Mouse (Mus musculus): ENCODE results near the gene Hoxb2. TPM values are rescaled to one million over a fixed set of nuclear protein-coding genes. Genes with fewer than 3 reads are reported as not detected.

Gene Hoxb2
- polyA plus RNA-seq, 1 experiment from 2014 or later: 42.9 TPM

- peak; percentile 47 for ATAC-seq (ENCODE audit: low FRiP score)
- peak overlapping the region; percentile 48 for H3K4me3 ChIP-seq (replicated peaks; ENCODE audit: low read length)
Observed at GRCm38 (mm10) chr11:96340698-96341365, 9.5 kb upstream of the Hoxb2 start.

DNA sequence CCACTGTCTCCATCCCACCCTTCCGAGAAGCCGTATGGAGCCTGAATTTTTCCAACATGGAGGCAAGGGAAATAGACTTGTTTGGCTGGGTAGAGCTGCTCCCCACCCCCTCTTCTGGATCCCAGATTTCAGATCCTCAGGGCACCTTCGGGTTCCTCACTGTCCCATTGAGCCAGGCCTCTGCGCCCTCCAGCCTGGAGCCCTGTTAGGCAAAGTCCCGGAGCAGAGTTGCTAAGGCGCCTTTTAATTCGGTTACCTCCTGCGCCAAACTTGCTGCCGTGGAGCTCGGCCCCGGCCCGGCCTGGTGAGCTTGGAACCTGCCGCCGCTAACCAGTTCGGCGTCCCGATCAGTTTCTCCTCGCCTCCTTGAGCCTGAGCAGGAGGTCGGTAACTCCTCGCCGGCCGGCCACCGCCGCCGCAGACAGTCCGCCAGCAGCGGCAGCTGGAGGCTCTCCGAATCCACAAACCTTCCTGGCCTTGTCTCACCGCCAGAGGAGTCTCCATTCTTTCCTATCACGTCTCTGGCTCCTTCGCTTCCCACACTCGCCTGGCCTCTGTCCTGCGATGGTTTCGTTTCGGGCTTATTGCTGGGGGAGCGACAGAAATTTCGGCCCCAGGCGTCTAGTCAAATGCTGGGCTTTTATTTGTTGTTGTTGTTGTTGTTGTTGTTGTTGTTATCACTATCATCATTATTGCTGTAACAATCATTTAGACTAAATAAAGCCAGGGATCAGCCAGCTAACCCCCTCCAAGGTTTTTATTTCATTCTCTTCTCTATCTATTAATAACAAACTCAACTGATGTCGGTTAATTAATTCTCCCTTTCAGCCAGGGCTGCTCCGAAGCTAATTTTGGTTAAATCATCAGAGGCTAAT lies 8.4 kb upstream of the Hoxb2 start:
- no peak for ATAC-seq (ENCODE audit: low FRiP score)
- DNase-seq (ENCODE audit: low spot score): no peak
- Histone ChIP-seq H3K9me3 (ENCODE audit: control insufficient read depth, low read length) (no peaks in the 10 kb centered on the region), H3K4me1 (replicated peaks; ENCODE audit: control insufficient read depth, insufficient read depth, low read length) (peaks cover 31% of the 10 kb centered on the region), H3K4me3 (replicated peaks; ENCODE audit: low read length) (peak overlapping the region; percentile 48), H3K9ac (peak overlapping the region; percentile 97), H3K36me3 (replicated peaks; ENCODE audit: control insufficient read depth, insufficient read depth) (0 out of 2 replicates have a peak, but pooled peaks cover 5% of the 10 kb centered on the region), H3K4me2 (replicated peaks) (peak overlapping the region; percentile 77), H3K27me3 (ENCODE audit: control insufficient read depth, insufficient read depth, low read length) (peaks cover 71% of the 10 kb centered on the region), H3K27ac (peak overlapping the region; percentile 99)
- WGBS: under 1% methylated on average over 40 of the region's 40 CpGs

More at GRCm38 (mm10) chr11:96340698-96341365, 9.5 kb upstream of the Hoxb2 start:
- Histone ChIP-seq H3K27me3 (ENCODE audit: control insufficient read depth, insufficient read depth, low read length) (peaks cover 70% of the 10 kb centered on the region), H3K9me3 (ENCODE audit: control insufficient read depth, low read length) (no peaks in the 10 kb centered on the region), H3K36me3 (replicated peaks; ENCODE audit: control insufficient read depth, insufficient read depth) (0 out of 2 replicates have a peak, but pooled peaks cover 5% of the 10 kb centered on the region), H3K27ac (peak overlapping the region; percentile 99), H3K4me2 (replicated peaks) (peak overlapping the region; percentile 77), H3K4me1 (replicated peaks; ENCODE audit: control insufficient read depth, insufficient read depth, low read length) (peaks cover 28% of the 10 kb centered on the region), H3K9ac (peak overlapping the region; percentile 97)
- DNase-seq (ENCODE audit: low spot score): no peak
- under 1% methylated on average over 33 of the region's 36 CpGs for WGBS

DNA sequence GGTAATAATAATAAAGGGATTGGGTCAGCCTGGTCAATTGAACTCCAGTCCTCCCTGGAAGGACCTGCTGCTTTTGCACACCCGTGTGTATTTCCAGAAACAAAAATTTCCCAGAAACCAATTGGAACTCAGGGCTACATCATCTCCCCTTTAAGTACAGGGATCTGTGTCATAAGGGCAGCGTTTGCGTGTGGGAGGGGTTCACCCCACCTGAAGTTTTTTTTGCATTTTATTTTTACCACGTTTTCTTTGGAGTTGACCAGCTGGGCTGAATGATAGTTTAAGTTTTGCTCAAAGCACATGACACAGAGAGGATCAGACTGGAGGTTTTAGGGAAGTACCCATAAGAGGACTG lies 7.8 kb upstream of the Hoxb2 start:
- H3K9ac ChIP-seq: peak overlapping the region; percentile 97
- no peak for DNase-seq (ENCODE audit: low spot score)
- WGBS: 4% methylated on average over 4 of the region's 4 CpGs
- H3K4me1 ChIP-seq (replicated peaks; ENCODE audit: control insufficient read depth, insufficient read depth, low read length): peaks cover 26% of the 10 kb centered on the region
- H3K9me3 ChIP-seq (ENCODE audit: control insufficient read depth, low read length): no peaks in the 10 kb centered on the region
- peak overlapping the region; percentile 77 for H3K4me2 ChIP-seq (replicated peaks)
- H3K27ac ChIP-seq: peak overlapping the region; percentile 99
- no peak for ATAC-seq (ENCODE audit: low FRiP score)
- peaks cover 68% of the 10 kb centered on the region for H3K27me3 ChIP-seq (ENCODE audit: control insufficient read depth, insufficient read depth, low read length)
- peak overlapping the region; percentile 48 for H3K4me3 ChIP-seq (replicated peaks; ENCODE audit: low read length)
- 0 out of 2 replicates have a peak, but pooled peaks cover 5% of the 10 kb centered on the region for H3K36me3 ChIP-seq (replicated peaks; ENCODE audit: control insufficient read depth, insufficient read depth)

- Histone ChIP-seq H3K27ac (peak overlapping the region; percentile 99), H3K9me3 (ENCODE audit: control insufficient read depth, low read length) (no peaks in the 10 kb centered on the region), H3K36me3 (replicated peaks; ENCODE audit: control insufficient read depth, insufficient read depth) (0 out of 2 replicates have a peak, but pooled peaks cover 5% of the 10 kb centered on the region), H3K27me3 (ENCODE audit: control insufficient read depth, insufficient read depth, low read length) (peaks cover 67% of the 10 kb centered on the region), H3K4me3 (replicated peaks; ENCODE audit: low read length) (peak overlapping the region; percentile 48), H3K4me2 (replicated peaks) (peak overlapping the region; percentile 77), H3K4me1 (replicated peaks; ENCODE audit: control insufficient read depth, insufficient read depth, low read length) (peaks cover 28% of the 10 kb centered on the region), H3K9ac (peak overlapping the region; percentile 97)
- ATAC-seq (ENCODE audit: low FRiP score) (no peak), DNase-seq (ENCODE audit: low spot score) (peak; percentile 40)
- 10% methylated on average over 2 of the region's 2 CpGs for WGBS
Observed at GRCm38 (mm10) chr11:96343206-96343745, 7.0 kb upstream of the Hoxb2 start.

DNA sequence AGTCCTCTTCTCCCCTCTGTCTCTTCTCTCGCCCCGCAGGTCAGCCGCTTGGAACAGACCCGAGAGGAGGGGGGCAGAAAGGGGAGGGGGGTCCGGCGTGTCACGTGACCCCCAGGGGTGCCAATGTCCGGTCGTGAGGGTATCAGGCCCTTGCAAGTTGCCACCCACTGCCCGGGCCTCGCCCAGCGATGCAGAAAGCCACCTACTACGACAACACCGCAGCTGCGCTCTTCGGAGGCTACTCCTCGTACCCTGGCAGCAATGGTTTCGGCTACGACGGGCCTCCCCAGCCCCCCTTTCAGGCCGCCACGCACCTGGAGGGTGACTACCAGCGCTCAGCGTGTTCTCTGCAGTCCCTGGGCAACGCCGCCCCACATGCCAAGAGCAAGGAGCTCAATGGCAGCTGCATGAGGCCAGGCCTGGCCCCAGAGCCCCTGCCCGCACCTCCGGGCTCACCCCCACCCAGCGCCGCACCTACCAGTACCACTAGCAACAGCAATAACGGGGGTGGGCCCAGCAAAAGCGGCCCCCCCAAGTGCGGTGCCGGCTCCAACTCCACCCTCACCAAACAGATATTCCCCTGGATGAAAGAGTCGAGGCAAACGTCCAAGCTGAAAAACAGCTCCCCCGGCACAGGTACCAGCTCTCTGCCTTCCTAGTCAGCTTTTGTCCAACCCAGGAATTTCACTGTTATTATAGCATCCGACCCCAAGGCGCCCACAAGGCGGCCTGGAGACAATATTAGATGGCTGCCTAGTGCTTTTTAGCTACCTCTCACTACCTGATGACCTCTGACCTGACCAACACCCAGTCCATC lies 6.1 kb upstream of the Hoxb2 start:
- Histone ChIP-seq H3K36me3 (replicated peaks; ENCODE audit: control insufficient read depth, insufficient read depth) (0 out of 2 replicates have a peak, but pooled peaks cover 5% of the 10 kb centered on the region), H3K4me2 (replicated peaks) (peak overlapping the region; percentile 77), H3K9me3 (ENCODE audit: control insufficient read depth, low read length) (no peaks in the 10 kb centered on the region), H3K4me1 (replicated peaks; ENCODE audit: control insufficient read depth, insufficient read depth, low read length) (peaks cover 30% of the 10 kb centered on the region), H3K4me3 (replicated peaks; ENCODE audit: low read length) (peak overlapping the region; percentile 48), H3K27ac (peak overlapping the region; percentile 99), H3K9ac (peak overlapping the region; percentile 97), H3K27me3 (ENCODE audit: control insufficient read depth, insufficient read depth, low read length) (peaks cover 60% of the 10 kb centered on the region)
- WGBS: 1% methylated on average over 40 of the region's 40 CpGs
- peak; percentile 59 for DNase-seq (ENCODE audit: low spot score)
- peak; percentile 18; the same call in 1 of the 2 replicates for ATAC-seq (ENCODE audit: low FRiP score)

DNA sequence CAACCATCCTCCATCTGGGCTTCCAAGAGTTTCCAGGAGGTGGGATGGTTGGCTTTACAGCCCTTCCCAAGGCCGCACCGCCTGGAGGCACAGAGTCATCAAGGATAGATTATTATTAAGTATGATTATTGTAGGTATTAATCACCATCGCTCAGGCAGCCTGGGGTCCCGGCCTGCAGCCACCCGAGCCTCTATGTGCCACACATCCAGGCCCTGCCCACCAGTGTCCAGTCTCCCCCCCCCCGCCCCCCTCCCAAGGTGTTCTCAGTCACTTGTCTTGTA lies 5.5 kb upstream of the Hoxb2 start:
- Histone ChIP-seq H3K27me3 (ENCODE audit: control insufficient read depth, insufficient read depth, low read length) (peaks cover 58% of the 10 kb centered on the region), H3K9me3 (ENCODE audit: control insufficient read depth, low read length) (no peaks in the 10 kb centered on the region), H3K9ac (peak overlapping the region; percentile 97), H3K4me3 (replicated peaks; ENCODE audit: low read length) (peak overlapping the region; percentile 48), H3K36me3 (replicated peaks; ENCODE audit: control insufficient read depth, insufficient read depth) (0 out of 2 replicates have a peak, but pooled peaks cover 5% of the 10 kb centered on the region), H3K4me2 (replicated peaks) (peak overlapping the region; percentile 77), H3K27ac (peak overlapping the region; percentile 99), H3K4me1 (replicated peaks; ENCODE audit: control insufficient read depth, insufficient read depth, low read length) (peaks cover 35% of the 10 kb centered on the region)
- DNase-seq (ENCODE audit: low spot score): peak; percentile 28
- 7% methylated on average over 6 of the region's 6 CpGs for WGBS
- ATAC-seq (ENCODE audit: low FRiP score): no peak

GRCm38 (mm10) chr11:96345220-96345892 lies 5.0 kb upstream of the Hoxb2 start:
- WGBS: under 1% methylated on average over 31 of the region's 56 CpGs
- ATAC-seq (ENCODE audit: low FRiP score) (no peak), DNase-seq (ENCODE audit: low spot score) (peak; percentile 40)
- no peaks in the 10 kb centered on the region for H3K9me3 ChIP-seq (ENCODE audit: control insufficient read depth, low read length)
- peak overlapping the region; percentile 77 for H3K4me2 ChIP-seq (replicated peaks)
- peak overlapping the region; percentile 48 for H3K4me3 ChIP-seq (replicated peaks; ENCODE audit: low read length)
- H3K27ac ChIP-seq: peak overlapping the region; percentile 99
- H3K36me3 ChIP-seq (replicated peaks; ENCODE audit: control insufficient read depth, insufficient read depth): 0 out of 2 replicates have a peak, but pooled peaks cover 5% of the 10 kb centered on the region
- peak overlapping the region; percentile 97 for H3K9ac ChIP-seq
- peaks cover 40% of the 10 kb centered on the region for H3K4me1 ChIP-seq (replicated peaks; ENCODE audit: control insufficient read depth, insufficient read depth, low read length)
- H3K27me3 ChIP-seq (ENCODE audit: control insufficient read depth, insufficient read depth, low read length): peaks cover 58% of the 10 kb centered on the region
